Mouse (Mus musculus) T-cell, adult 2 months (primary cell): Measurements from ENCODE around the gene Gabra5.

Experiments
- DNase-seq: peaks from one replicate; pipeline ENCODE4 v3.0.0; 2022; ENCODE audit warnings: low spot score

The Gabra5 gene

DNA sequence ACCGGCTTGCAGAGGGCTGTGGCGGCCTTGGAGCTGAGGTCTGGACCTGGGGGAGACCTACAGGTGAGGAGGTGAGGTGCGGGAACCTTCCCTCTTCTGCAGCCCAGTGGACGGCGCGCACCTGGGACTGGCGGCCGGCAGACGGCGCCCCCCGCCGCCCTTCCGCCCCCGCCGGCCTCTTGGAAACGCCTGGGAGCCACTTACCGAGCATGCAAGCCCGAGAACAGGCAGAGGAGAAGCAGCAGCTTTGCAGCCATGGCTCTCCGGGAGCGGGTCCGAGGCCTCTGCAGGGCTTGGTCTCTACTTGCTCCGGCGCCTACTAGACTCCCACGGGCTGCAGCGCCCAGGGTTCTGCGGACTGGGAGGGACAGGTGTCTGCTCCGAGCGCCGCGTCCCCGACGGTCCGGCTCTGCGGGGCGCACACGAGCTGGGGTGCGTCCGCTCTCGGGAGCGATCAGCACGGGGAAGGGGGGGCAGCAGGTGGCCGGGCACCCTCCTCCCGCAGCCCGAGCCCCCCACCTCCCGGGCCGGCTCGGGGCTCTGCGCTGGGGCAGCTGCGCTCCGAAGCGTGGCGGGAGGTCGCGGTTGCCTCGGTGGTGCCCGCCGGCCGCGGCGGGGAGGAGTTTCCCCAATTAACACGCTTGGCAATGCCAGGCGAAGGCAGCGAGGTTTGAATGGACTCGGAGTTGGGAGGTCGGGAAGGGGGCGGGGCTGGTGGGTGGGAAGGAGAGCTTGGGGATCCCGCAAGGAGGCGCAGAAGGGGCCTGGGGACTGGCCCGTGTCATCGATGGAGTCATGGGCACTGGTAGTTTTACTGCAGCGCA is 123.1 kb downstream of the Gabra5 start, which contains the start of gene Gabrg3:
Gene Gabrg3 (minus strand): TSS at position 672 of the 824 bp plus-strand sequence.
- DNase-seq = no peak

- no peak for DNase-seq
Measured at GRCm38 (mm10) chr7:57384112-57384511, 125.7 kb downstream of the Gabra5 start.

GRCm38 (mm10) chr7:57366013-57366390 is 143.9 kb downstream of the Gabra5 start:
- DNase-seq = no peak

- no peak for DNase-seq
Measured at GRCm38 (mm10) chr7:57365134-57366012, 144.5 kb downstream of the Gabra5 start.

DNA sequence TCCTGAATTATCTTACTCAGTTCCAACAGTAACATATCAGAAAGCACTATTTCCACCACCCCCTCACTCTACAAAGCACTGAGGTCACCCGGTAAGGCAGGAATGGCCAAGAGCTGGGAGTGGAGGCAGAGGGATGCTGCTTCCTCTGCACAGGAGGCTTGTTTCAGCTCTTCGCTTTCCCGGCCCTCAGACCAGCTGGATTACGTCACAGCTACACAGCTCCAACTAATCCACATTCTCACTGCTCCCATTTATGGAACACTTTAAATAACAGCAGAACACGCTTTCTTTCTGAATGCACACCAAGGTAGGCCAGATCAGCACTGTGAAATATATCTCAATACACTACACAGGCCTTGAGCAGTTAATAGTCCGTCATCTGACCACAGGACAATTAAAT is 146.0 kb downstream of the Gabra5 start:
- DNase-seq = no peak

DNA sequence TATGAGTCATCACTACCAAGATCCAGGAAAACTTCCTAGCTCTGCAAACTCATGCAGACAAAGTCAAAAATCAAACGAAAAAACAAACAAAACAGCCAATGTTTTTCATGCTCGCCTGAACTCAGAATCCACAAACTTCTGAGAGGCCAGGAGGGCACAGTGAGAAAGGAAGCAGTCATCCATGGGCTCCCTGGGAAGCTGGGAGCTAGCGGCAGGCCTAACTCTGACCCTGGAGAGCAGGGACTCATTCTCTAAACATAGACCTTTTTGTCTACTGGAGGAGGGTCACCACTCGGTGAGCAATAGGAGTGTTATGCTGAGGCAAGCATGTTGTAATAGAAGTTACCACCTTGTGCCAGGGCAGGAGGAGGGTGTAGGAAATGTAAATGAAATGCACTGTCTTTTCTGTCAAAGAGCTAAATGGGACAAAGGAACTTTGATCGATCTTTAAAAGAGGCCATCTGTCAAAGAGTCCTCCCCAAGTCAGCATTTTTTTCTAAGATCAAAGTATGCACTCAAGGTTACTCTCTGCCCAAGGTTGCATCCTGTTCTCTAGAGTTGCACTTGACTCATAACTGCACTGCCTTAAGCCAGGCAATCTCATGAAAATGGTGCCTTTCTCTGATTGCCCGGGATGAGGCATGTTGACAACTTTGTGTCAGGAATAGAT is 151.9 kb downstream of the Gabra5 start:
- no peak for DNase-seq
